Mouse (Mus musculus) T-cell, adult 2 months (primary cell): Measurements from ENCODE around the gene C2cd6.
A peak's percentile ranks its signal among the peaks of the same experiment; 100 is the strongest.

Experiments
- DNase-seq: peaks from one replicate; pipeline ENCODE4 v3.0.0; 2022; ENCODE audit warnings: low spot score

The C2cd6 gene

GRCm38 (mm10) chr1:59094705-59095104 is at the start of gene C2cd6:
C2cd6 (minus strand) TSS chr1:59094900.
- no peak for DNase-seq

- DNase-seq: peak; percentile 58
These were observed 48.1 kb upstream of the C2cd6 start for GRCm38 (mm10) chr1:59142809-59143208.

- no peak for DNase-seq
These were observed 39.7 kb upstream of the C2cd6 start for GRCm38 (mm10) chr1:59134419-59134818.

- DNase-seq: no peak
These were observed 34.2 kb upstream of the C2cd6 start for GRCm38 (mm10) chr1:59128879-59129278.

GRCm38 (mm10) chr1:59125558-59125957 is 30.9 kb upstream of the C2cd6 start:
- no peak for DNase-seq

GRCm38 (mm10) chr1:59119720-59120457 is 25.2 kb upstream of the C2cd6 start, which contains the start of gene Tmem237:
Tmem237 (minus strand) TSS chr1:59120408.
- peak; percentile 78 for DNase-seq

GRCm38 (mm10) chr1:59110524-59110923 is 15.8 kb upstream of the C2cd6 start:
- no peak for DNase-seq

GRCm38 (mm10) chr1:59102071-59102470 is 7.4 kb upstream of the C2cd6 start:
- DNase-seq: no peak

- DNase-seq: no peak
These were observed 6.3 kb upstream of the C2cd6 start for GRCm38 (mm10) chr1:59101020-59101419.

GRCm38 (mm10) chr1:59070867-59071266 is 23.8 kb downstream of the C2cd6 start:
- peak; percentile 4 for DNase-seq

GRCm38 (mm10) chr1:59067976-59068375 is 26.7 kb downstream of the C2cd6 start:
- no peak for DNase-seq

- no peak for DNase-seq
These were observed 31.0 kb downstream of the C2cd6 start for GRCm38 (mm10) chr1:59063697-59064096.

- DNase-seq: no peak
These were observed 37.7 kb downstream of the C2cd6 start for GRCm38 (mm10) chr1:59056955-59057354.

- DNase-seq: no peak
These were observed 43.4 kb downstream of the C2cd6 start for GRCm38 (mm10) chr1:59051306-59051705.

- DNase-seq: no peak
These were observed 57.0 kb downstream of the C2cd6 start for GRCm38 (mm10) chr1:59037723-59038122.

GRCm38 (mm10) chr1:59021556-59021955 is 73.1 kb downstream of the C2cd6 start:
- DNase-seq: no peak

GRCm38 (mm10) chr1:59009250-59009649 is 85.5 kb downstream of the C2cd6 start:
- no peak for DNase-seq
